Mouse (Mus musculus) adrenal gland, adult (tissue): ENCODE measurements around the gene Cyb5r1.
A peak's percentile ranks its signal among the peaks of the same experiment; 100 is the strongest.

ENCODE experiments used
- DNase-seq, 2 experiments: peaks; one replicate each; pipeline ENCODE4 v3.0.0; 2022 to 2023; ENCODE audit warnings: low spot score in 1 of 2; ENCODE audit not compliant: inconsistent age in 2 of 2

The Cyb5r1 gene

DNA sequence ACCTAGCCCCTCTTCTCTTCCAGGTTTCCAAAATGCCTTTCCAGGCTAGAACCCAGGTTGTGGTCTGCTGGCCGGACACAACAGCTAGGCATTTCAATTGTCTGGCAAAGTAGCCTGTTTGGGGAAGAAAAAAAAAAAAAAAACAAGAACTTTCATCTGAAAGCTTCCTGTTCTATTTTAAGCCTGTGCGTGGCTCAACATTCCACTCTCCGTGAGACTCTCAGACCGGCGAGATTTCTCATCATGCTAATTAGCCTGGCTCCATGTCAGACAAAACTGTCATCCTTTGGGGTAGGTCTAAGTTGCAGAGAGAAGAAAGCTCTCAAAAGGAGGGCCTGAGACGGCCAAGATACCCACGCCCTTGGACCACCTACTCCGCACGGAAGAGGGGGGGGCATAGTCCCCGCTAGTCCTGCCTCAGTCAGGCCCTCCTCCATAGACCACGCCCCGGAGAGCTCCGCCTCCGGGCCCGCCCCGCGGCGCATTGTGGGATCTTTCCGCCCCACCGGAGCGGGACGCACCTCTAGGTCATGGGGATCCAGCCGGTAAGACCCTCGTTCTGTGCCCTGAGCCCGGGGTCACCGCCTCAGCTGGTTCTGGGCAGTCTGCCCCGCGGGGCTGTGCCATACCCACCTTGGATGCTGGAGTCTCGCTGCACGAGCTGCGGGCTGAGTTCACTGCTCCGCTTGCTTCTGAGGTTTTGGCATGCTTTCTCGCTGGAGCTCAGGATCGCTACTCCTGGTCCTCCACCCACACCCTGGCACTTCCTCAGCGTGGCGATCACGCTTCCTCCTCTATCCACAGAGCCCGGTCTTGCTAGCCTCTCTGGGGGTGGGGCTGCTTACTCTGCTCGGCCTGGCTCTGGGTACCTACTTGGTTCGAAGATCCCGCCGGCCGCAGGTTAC is at the start of gene Cyb5r1:
Gene Cyb5r1, plus strand, starts transcription at position 51 of the 905 bp plus-strand sequence.
- peak; percentile 87 to 95 for DNase-seq

DNA sequence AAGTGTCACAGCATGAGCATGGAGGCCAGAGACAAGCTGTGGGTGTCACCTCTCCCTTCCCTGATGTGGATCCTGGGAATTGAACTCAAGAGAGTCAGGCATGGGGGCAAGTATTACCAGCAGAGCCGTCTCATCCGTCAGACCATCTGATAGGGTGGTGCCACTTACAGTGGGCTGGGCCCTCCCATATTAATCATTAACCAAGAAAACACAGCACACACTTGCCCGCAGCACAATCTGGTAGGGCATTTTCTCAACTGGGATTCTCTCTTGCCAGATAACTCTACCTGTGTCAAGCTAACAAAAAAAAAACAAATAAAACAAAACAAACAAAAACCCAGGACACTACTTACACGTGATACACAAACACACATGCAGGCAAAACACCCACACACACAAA is 47.9 kb upstream of the Cyb5r1 start:
- DNase-seq: no peak

DNA sequence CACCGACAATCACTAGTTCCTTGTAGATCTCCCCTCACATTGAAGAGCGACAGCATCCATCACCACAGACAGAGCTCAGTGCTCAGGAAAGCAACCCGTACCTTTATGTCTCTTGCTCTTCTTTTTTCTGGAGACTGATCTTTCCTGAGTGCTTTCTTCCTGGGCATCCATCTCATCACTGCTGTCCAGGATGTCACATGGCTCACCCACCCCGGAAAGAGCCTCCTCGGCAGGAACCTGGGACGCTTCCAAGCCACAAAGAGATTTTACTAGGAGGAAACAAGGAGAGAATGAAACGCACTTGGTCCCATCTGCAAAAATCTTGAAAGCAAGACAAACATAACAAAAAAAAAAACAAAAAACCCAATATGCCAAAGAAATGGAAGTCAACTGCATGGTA is 44.7 kb upstream of the Cyb5r1 start:
- no peak for DNase-seq

DNA sequence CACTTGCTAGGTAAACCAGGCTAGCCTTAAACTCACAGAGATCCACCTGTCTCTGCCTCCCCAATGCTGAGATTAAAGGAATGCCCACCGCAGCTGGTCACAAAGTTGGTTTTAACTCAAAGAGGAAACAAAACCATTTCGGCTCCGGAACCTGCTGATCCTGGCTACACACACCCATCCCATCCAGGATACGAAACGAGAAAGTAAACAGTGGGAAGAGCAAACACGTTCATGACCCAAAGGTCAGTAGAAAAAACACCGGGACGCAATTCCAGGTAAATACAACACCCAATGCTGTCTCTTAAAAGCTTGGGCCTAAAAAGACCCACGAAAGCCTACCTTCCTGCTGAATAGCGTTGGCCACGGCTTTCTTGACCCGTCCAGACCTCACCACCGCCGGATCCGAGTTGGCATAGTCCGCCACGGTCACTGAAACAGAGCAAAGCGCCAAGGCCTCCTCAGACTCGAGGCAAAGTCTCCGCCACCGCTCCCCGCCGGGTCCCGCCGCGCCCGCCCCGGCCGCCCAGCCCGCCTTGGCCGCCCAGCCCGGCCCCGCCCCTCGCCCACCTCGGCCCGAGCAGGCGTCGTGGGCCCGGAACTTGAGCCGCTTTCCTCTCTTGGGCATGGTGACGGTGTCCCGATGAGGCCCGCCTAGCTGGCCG is 44.0 kb upstream of the Cyb5r1 start:
- no peak for DNase-seq

DNA sequence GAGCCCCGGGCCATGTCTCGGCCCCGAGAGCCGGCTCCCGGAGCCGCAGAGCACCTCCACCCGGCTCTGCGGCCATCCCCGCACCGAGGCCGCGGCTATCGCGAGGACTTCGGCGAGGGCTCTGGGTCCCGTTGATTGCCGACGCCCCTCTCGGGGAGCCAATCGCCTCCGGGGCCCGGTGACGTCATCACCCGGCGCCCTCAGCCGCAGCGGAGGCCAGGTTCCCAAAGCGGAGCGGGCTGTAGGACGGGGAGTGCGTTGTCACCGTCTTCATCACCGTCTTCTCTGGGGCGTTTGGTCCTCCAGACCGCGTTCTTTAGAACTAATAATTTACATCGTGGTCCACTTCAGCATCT is 43.5 kb upstream of the Cyb5r1 start, which contains the start of gene Tmem183a:
Gene Tmem183a, minus strand, starts transcription at position 123 of the 356 bp plus-strand sequence.
- DNase-seq: peak; percentile 98 to 99

DNA sequence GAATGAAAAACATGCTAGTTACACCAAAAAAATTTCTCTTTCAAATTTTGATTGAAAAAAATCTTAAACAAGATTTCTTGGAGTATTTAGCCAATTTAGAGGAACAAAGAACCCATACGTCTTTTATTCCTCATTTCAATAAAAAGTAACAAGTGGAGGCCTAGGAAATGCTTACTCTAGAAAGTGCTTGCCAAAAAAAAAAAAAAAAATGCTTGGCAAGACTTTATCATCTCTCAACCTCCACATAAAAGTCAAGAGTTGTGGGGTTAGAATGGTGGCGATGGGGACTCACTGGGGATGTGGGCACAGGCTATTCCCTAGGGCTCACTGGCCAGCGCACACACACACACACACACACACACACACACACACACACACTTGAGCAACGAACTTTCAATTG is 42.2 kb upstream of the Cyb5r1 start:
- no peak for DNase-seq

DNA sequence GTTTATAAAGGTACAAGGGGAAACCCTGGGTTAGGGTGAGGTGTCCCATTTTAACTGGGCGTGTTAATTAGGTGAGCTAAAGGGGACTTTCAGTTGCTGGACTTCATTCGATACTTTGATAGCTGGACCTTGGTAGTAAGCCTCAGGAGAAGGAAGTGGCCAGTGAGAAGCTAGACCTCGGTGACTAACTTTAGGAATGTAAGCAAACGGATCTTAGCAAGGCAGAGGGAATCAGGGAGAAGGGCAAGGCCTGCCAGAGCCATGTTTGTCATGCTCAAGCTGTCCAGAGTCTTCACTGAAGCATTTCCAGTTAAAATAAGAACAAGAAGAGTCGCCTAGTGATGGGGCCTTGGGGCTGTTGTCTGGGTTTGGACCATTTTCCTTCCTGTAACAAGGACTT is 39.9 kb upstream of the Cyb5r1 start:
- no peak for DNase-seq

DNA sequence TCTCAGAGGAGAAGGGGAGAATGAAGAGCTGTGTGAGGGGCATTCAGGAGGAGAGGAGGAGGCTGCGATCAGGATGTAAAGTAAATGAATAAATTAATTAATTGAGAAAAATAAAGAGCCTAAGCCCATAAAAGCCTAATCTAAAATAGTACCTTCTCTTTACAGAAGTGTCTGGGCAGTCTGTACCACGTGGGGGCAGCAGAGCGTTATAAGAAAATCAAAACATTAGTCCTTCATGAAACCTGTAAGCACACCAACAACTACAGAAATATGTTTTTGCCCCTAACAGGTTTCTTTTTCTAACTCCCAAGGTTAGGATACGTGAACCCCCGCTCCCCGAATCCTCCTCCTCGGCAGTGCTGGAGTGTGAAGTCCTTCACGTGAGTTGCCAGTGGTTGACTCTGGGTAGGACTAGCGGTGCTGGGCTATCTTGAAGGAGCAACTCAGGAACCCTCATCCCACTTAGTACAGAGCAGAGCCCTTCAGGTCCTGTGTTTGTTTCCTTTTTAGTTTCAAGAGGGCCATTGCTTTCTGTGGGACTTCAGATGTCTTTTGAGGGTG is 36.5 kb upstream of the Cyb5r1 start:
- DNase-seq: peak; percentile 54 to 87

DNA sequence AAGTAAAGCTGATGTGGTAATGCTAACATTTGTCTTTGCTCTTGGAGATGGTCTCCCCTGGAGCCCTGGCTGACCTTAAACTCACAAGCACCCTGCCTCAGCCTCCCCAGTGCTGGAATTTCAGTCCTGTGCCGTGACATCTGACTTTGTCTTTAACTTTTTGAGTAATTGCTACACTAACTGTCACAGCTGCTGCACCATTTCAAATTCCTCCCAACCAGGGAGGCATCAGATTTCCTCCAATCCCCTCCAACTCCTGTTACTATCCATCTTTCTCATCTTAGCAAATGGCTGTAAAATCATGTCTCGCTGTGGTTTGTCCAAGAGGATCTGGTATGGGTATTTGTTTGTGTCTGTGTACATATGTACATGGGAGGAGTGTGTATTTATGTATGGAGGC is 31.2 kb upstream of the Cyb5r1 start:
- DNase-seq: no peak

DNA sequence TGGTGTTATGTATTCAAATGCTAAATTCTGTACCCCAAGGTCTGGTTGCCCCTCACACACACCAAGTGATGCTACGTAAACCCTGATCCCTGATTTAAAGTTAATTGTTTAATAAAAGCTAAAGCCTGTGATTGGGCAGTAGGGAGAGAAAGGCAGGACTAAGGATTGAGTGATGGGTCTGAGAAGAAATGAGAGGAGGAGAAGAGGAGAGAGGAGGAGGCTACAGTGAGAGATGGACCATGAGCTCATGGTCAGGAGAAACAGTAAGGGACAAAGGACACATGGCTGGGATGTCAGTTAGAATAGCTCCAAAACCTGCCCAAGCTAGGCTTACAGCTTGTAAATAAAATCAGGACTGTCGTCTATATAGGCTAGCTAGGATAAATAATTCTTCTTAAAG is 24.3 kb upstream of the Cyb5r1 start:
- no peak for DNase-seq

DNA sequence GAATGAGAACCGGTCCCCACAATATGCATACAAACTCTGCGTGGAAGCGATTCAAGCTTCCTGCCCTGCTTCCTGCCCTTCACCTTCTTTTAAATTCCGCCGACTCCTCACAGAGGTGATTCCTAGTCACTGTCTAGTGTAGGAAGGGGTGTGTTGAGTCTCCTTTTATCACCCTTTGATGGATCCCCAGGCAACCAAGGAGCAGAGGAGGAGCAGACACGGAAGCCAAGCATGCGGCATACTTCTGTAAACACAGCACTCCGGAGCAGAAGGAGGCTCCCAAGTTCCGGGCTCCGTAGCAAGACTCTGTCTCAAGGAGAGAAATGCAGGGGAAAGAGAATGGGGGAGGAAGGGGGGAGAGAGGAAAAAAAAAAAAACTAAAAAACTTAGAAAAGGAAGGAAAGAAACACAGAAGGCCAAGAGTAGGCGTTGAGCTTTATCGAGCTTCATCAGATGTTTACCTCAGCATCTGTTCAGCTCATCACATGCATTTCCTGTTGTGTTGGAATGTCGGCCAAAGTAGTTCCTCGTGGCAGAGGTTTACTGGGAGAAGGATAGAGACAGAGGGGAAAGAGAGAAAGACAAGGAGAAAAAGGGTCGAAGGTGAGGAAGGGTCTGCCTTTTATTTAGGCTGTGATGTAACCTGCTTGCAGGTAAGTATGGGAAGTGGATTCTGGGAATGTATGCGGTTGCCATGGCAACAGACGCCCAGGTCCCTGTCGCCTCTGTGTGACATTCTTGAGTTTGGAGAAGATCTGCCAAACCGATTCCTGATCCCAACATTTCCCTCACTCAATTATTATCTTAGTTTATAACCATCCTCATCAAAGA is 23.3 kb upstream of the Cyb5r1 start:
- peak in 1 of 2 experiments; percentile 28 for DNase-seq

DNA sequence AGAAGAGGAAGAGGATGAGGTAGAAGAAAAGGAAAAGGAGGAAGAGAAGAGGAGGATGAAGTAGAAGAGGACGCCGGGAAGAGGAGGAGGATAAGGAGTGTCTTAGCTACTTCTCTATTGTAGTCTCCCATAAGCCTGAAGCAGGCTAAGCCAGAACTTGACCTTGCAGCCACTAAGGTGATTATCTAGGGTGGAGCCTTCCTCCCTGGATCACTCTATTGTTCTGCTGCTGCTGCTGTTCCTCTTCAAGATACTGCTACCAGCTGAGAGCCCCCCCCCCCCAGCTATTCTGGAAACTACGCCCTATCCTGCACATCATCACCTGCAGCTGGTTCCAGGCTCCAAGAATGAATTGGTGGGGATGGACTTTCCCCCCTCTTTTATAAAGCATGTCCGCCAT is 20.8 kb upstream of the Cyb5r1 start:
- no peak for DNase-seq

DNA sequence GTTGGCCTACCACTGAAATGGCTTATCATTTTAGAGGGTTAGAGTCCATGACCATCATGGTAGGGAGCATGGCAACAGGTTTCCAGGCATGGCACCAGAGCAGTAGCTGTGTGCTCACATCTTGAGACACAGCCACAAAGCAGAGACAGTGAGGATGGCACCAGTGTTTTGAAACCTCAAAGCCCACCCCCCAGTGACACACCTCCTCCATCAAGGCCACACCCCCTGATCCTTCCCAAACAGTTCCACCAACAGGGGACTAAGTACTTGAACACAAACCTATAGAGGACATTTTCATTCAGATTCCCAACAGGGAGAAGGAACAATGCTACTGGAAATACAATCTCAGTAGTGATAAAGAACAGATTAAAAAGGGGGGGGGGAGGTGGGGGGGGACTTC is 20.2 kb upstream of the Cyb5r1 start:
- DNase-seq: no peak

DNA sequence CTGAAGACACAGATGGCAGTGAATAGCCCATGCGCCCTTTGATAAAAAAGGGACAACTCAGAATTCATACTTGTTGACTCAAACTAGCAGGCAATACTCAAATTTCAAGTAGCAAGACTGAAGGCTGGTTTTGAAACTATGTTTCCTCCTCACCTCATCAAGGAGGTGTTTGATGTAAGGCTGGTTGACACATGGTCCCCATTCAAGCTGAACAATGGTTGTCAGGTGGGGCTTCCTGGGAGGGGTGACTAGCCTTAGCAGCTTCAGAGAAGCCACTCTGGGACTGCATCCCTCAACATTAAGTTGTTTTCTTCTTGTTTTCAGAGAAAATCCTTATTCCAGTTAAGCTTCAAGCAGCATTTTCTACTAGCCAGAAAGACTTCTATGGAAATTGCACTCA is 19.7 kb upstream of the Cyb5r1 start, which contains the start of gene 4933406M09Rik:
Gene 4933406M09Rik, plus strand, starts transcription at position 275 of the 400 bp plus-strand sequence.
- no peak for DNase-seq

DNA sequence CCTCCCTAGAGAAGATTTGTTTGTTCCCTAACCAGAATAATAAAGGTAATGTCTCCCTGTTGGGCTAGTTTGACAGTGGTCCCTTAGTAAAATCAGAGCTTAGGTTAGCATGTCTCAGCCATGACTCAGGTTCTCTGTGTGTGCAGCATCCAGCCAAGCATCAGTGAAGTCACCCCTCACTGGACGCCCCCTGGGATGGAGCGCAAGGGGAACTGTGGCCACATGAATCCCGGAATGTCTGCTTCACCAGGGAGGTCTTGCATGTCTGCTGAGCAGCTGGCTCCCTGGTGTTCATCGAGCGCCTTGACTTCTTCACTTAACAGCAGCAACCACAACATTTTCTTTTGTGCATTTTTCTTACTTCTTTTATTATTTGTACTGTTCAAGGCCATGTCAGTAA is 11.5 kb upstream of the Cyb5r1 start:
- DNase-seq: no peak

DNA sequence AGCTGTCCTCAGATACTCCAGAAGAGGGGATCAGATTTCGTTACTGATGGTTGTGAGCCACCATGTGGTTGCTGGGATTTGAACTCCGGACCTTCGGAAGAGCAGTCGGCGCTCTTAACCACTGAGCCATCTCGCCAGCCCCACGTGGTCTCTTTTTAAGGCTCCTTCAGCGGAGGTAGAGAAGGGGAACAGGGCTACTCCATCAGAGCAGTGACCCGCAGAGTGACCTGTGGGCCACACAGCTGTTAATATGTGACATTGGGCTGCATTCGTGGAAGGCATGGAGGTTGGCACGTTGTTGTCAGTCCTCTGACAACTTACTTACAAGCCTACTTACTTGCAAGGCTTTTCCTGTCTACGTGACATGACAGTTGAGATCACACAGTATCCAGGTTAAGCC is 7.1 kb upstream of the Cyb5r1 start:
- no peak for DNase-seq

DNA sequence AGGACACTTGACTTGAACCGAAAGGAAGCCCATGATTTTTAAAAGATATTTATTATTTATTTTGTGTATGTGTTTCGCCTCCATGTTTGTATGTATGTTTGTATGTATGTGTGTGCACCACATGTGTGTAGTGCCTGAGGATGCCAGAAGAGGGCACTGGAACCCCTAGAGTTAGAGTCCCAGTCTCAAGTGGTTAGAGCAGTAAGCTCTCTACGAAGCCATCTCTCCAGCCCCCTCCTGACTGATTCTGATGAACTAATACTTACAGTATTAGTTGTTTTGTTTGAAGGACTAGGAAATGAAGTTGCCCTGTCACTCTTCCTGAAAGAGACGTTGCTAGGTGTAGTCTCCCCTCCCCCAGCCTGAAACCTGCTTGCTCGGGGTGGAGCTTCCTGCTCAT is 5.6 kb upstream of the Cyb5r1 start:
- no peak for DNase-seq

DNA sequence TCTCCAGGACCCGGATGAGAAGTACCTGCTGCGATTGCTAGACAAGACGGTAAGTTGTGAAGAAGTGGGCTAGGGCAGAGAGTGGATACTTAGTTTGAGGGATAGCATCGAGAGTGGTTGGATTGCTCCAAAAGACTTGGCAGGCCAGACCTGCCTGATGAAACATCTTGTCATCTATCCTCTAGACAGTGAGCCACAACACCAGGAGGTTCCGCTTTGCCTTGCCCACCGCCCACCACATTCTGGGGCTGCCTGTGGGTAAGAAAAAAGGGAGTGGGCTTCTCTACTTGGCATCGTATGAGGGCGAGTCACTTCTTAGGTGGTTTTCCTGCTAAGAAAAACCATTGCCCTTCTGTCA is 1.0 kb downstream of the Cyb5r1 start:
- DNase-seq: no peak

DNA sequence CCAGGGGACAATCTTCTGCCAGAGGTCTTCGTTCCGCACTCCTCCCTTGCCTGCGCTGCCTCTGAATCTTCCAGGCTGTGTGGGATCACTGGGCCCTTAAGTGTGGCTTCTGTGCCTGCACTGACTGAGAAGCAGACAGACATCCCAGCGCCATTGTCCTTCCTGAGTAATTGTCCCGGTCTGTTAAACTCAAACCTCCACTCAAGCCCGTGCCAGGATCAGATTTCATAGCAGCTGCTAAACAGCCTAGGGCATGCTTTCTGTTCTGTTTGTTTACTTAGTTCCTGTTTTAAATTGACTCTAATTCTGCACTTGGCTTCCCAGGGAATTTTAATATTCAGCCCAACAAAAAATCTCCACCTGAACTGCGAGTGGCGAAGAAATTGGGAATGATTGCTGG is 2.7 kb downstream of the Cyb5r1 start:
- DNase-seq: no peak

DNA sequence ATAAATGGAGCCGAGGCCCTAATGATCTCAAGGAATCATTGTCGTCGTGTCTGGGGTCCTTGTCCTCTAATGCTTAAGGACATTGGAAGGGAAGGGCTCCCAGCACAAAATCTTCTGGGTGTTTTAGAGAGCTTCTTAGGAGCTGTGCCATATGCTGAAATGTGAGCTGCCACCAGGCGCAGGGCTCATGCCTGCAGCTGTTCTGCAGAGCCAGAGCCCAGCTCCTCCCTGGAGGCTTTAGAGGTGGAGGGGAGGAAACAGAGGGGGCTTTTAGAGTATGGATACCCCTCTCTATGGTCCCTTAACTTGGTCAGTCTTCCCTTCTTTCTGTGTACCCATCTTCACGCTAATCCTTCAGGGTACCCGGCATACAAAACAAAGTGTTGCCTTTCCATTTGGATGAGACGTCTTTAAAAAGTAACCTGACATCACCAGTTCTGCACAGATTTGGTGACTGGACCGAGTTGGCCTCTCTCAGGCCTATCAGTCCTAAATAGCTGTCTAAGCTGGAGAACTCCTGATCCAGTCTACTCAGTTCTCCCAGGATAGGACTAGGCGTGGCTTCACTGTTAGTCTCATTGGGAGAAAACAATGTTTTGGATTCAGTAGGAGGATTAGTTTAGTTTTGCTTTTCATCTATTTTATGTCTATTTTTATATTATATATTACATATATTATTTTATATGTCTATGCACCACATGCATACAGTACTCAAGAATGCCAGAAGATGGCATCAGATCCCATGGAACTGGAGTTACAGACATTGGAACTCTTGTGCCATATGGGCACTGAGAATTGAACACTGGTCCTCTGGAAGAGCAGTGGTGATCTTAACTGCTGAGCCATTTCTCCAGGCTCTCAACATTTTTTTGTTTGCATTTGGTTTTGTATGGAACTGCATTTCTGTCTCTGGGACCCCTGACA is 6.6 kb downstream of the Cyb5r1 start:
- no peak for DNase-seq
